Mouse (Mus musculus): ENCODE results near the gene Ints2.

The Ints2 gene

DNA sequence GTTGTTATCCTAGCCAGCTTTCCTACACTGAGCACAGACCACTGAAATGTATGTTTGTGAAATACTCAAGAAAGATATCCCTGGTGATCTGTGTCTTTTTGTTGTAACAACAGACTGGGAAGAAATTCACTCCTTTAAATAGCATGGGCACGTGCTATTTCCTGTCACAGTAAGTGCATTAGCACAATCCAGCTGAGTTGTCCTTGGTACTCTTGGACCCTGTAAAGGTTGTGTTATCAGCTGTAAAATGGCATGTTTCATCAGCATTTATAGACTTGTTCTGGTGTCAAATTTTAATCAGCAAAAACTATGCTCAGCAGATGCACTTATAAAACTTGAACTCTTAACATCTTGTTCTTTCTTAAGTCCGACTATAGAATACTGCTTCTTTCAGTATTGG lies 86.6 kb downstream of the Ints2 start:
- DNase-seq = no peak
